Mouse (Mus musculus): ENCODE results near the gene Gm28230.

Gm28230 gene

GRCm38 (mm10) chr2:74762522-74763244 lies 36.2 kb downstream of the Gm28230 start, which contains the start of gene Hoxd1:
Hoxd1 (plus strand) TSS chr2:74762980.
- DNase-seq (ENCODE audit: low spot score in 2 of 2): no peak

- DNase-seq (ENCODE audit: low spot score in 2 of 2): no peak
Measured at GRCm38 (mm10) chr2:74763245-74763735, 36.8 kb downstream of the Gm28230 start.

GRCm38 (mm10) chr2:74763976-74764375 lies 37.4 kb downstream of the Gm28230 start:
- no peak for DNase-seq (ENCODE audit: low spot score in 2 of 2)

GRCm38 (mm10) chr2:74774359-74774758 lies 47.8 kb downstream of the Gm28230 start:
- DNase-seq (ENCODE audit: low spot score in 2 of 2): no peak

- DNase-seq (ENCODE audit: low spot score in 2 of 2): no peak
Measured at GRCm38 (mm10) chr2:74777536-74778275, 51.2 kb downstream of the Gm28230 start.

GRCm38 (mm10) chr2:74781386-74781785 lies 54.9 kb downstream of the Gm28230 start:
- no peak for DNase-seq (ENCODE audit: low spot score in 2 of 2)

- DNase-seq (ENCODE audit: low spot score in 2 of 2): no peak
Measured at GRCm38 (mm10) chr2:74795531-74795930, 69.0 kb downstream of the Gm28230 start.
